Mouse (Mus musculus) frontal cortex, postnatal 14 days (tissue): ENCODE results near the gene Hoxb3.

Experiments used
- DNase-seq, 2 experiments: peaks; one replicate each; pipeline ENCODE4 v3.0.0; 2022; ENCODE audit warnings: low spot score in 2 of 2

Gene Hoxb3

DNA sequence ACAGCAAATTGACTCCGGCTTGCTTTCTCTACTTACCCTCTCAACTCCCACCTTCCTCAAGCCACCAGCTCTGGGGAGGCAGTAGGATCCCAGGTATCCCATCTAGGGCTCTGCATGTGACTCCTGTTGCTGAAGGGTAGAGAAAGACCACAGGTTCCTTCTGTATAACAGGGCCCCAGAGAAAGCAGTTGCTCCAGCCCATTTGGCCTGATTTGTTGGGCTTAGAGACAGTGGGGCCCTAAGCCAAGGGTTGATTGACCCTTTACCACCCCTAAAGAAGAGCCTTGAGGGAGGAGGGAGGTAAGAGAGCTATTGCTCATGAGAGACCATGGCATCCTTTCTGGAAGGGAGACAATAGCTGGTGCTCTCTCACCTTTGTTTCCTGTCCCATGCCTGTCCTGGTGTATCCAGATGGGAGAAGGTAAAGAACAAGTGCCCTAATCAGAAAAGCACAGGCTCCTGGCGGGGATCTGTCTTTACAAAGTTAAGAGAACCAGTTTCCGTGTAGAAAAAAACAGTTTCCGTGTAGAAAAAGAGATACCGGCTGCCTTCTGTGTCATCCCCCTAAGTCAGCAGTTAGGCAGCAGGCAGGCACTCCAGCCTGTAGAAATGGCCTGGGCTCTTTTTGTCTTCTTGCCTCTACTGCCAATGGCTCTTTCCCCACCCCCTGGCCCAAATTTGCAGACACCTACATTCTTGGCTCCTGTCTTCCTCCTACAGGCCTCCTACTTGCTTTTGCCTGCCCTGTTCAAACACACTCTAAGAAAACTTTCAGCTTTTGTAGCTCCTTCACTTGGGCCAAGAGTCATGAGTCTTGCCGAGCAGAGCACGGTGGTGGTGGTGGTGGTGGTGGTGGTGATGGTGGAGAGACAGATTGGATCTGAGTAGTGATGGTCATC, 16.1 kb downstream of the Hoxb3 start:
- no peak for DNase-seq

DNA sequence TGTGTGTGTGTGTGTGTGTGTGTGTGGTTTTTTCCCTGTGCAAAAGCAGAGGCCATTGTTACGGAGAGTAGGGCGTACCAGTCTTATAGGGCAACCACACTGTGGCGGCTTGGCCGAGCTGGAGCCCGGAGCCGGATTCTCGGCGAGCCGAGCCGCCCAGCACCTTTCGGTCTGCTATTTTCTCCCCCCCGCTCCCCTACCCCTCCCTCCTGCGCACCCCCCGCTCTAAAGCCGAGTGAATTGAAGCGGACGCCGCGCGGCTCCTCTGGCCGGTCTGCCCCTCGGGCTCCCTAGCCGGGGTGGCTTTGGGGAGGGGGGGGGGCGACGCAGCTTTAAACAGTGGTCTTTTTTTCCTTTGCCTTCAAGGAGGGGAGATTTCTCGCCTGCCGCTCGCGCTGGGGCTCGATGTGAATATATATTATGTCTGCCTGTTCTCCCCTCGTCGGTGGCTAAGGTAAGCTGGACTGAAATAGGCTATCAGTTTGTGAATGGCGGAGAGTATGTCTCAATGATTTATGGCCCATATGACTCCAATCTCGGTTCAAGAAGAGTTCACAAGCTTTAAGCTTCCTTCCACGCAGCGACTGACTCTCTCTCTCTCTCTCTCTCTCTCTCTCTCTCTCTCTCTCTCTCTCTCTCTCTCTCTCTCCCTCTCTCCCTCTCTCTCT, 17.7 kb downstream of the Hoxb3 start:
- no peak for DNase-seq

DNA sequence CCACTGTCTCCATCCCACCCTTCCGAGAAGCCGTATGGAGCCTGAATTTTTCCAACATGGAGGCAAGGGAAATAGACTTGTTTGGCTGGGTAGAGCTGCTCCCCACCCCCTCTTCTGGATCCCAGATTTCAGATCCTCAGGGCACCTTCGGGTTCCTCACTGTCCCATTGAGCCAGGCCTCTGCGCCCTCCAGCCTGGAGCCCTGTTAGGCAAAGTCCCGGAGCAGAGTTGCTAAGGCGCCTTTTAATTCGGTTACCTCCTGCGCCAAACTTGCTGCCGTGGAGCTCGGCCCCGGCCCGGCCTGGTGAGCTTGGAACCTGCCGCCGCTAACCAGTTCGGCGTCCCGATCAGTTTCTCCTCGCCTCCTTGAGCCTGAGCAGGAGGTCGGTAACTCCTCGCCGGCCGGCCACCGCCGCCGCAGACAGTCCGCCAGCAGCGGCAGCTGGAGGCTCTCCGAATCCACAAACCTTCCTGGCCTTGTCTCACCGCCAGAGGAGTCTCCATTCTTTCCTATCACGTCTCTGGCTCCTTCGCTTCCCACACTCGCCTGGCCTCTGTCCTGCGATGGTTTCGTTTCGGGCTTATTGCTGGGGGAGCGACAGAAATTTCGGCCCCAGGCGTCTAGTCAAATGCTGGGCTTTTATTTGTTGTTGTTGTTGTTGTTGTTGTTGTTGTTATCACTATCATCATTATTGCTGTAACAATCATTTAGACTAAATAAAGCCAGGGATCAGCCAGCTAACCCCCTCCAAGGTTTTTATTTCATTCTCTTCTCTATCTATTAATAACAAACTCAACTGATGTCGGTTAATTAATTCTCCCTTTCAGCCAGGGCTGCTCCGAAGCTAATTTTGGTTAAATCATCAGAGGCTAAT, 18.8 kb downstream of the Hoxb3 start:
- DNase-seq, result no peak

DNA sequence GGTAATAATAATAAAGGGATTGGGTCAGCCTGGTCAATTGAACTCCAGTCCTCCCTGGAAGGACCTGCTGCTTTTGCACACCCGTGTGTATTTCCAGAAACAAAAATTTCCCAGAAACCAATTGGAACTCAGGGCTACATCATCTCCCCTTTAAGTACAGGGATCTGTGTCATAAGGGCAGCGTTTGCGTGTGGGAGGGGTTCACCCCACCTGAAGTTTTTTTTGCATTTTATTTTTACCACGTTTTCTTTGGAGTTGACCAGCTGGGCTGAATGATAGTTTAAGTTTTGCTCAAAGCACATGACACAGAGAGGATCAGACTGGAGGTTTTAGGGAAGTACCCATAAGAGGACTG, 19.4 kb downstream of the Hoxb3 start:
- DNase-seq, result no peak

DNA sequence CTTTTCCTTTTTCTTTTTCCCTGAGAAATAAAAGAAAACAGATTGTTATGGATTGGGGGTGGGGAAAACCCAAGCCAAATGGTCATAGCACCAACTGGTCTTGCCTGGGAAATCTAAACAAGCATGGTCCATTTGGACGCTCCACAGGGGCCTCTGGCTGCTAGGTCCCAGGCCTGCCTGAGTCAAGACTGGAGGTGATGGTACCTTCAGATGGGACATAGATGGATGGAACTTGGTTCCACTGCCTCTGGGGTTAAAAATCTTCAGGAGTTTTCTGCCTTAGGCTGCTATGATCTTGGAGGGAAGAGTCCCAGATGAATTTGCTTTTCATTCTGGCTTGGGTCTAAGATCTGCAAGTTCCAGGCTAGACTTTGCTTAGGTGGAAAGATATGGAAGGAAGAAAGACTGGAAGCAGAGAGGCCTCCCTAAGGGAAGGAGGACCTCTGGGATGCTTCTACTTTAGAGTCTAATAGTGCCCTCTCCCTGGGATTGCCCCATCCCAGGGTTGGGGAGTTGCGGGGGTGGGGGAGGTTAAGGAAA, 20.1 kb downstream of the Hoxb3 start:
- no peak for DNase-seq

DNA sequence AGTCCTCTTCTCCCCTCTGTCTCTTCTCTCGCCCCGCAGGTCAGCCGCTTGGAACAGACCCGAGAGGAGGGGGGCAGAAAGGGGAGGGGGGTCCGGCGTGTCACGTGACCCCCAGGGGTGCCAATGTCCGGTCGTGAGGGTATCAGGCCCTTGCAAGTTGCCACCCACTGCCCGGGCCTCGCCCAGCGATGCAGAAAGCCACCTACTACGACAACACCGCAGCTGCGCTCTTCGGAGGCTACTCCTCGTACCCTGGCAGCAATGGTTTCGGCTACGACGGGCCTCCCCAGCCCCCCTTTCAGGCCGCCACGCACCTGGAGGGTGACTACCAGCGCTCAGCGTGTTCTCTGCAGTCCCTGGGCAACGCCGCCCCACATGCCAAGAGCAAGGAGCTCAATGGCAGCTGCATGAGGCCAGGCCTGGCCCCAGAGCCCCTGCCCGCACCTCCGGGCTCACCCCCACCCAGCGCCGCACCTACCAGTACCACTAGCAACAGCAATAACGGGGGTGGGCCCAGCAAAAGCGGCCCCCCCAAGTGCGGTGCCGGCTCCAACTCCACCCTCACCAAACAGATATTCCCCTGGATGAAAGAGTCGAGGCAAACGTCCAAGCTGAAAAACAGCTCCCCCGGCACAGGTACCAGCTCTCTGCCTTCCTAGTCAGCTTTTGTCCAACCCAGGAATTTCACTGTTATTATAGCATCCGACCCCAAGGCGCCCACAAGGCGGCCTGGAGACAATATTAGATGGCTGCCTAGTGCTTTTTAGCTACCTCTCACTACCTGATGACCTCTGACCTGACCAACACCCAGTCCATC, 21.1 kb downstream of the Hoxb3 start:
- no peak for DNase-seq

DNA sequence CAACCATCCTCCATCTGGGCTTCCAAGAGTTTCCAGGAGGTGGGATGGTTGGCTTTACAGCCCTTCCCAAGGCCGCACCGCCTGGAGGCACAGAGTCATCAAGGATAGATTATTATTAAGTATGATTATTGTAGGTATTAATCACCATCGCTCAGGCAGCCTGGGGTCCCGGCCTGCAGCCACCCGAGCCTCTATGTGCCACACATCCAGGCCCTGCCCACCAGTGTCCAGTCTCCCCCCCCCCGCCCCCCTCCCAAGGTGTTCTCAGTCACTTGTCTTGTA, 21.7 kb downstream of the Hoxb3 start:
- DNase-seq, result no peak

DNA sequence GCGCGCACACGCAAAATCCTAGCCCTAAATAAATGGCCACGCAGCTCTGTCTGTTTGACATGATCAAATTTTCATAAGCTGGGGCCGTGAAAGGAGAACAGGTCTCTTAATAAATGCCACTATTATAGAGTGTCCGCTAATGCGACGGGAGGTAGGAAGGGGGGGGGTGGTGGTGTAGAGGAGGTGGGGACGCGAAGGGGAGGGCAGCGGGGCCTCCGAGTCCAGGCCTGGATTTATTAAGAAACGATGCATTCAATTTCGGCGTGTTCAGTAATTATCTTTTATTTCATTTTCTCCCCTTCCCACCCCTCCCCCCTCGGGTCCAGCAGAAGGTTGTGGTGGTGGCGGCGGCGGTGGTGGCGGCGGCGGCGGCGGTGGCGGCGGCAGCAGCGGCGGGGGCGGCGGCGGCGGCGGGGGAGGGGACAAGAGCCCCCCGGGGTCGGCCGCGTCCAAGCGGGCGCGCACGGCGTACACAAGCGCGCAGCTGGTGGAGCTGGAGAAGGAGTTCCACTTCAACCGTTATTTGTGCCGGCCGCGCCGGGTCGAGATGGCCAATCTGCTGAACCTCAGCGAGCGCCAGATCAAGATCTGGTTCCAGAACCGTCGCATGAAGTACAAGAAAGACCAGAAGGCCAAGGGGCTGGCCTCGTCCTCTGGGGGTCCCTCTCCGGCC, 22.2 kb downstream of the Hoxb3 start:
- no peak for DNase-seq

DNA sequence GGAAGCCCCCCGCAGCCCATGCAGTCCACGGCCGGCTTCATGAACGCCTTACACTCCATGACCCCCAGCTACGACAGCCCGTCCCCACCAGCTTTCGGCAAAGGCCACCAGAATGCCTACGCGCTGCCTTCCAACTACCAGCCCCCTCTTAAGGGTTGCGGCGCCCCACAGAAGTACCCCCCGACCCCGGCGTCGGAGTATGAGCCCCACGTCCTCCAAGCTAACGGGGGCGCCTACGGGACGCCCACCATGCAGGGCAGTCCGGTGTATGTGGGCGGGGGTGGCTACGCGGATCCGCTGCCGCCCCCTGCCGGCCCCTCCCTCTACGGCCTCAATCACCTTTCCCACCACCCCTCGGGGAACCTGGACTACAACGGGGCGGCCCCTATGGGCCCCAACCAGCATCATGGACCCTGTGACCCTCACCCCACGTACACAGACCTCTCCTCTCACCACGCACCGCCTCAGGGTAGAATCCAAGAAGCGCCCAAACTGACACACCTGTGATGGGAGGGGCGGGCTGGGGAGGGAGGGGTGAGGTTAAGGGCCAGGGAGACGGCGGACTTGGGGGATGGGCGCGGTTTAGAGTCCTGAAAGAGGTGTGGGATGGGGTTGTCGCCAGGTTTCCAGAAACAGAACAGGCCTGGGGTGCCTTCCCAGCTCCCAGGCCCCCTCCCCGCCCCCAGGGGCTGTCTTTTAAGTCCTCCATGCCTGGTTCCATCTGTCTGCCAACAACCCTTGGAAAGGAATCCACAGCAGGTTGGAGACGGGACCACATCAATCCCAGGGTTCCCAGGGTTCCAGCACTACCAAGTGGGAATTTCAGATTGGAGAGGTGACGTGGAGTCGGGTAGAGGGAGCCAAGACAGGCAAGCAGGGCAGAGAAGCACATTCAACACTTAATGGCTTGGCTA, 23.0 kb downstream of the Hoxb3 start:
- no peak for DNase-seq

DNA sequence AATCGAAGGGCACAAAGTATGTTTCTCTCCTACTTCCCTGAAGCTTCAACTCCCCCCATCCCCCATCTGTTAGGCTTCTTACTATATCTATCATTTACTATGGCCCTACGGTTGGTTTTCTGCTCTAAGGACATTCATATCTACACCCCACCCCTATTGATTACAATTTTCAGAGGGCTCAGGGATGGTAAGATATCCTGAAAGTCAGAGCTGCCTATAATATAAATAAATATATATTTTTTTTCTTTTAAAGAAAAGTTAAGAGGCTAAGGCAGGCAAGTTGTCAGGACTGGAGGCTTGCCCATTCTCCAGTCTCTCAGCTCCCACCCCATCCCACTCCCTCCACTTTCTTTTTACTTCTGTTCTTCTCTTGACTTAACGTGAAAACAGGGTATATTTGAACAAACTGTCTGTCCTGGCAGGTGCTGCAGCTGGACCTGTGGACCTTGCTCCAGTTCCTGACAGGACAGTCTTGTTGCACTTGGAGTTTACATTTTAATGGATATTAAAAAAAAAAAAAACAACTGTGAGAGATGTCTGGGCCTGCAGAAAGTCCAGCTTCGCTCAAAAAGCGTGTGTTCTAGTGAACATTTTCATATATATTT, 23.9 kb downstream of the Hoxb3 start:
- no peak for DNase-seq

DNA sequence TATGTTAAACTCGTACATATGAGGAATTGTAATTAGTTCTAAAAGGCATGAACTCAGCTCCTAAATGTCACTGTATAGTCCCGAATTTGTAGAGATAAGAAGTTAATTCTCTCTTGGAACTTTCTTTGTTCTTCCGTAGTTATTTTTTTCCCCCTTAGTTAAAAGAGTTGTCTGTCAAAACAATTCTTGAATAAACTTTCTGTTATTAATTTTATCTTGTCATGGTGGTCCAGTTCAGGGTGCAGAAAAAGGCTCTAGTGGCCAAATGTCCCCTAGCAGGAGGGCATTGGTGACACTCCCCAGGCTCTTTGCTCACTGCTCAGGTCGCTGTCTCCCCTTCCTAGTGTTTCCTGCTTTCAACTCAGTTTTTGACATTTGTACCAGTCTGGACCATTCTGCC, 24.6 kb downstream of the Hoxb3 start:
- no peak for DNase-seq

DNA sequence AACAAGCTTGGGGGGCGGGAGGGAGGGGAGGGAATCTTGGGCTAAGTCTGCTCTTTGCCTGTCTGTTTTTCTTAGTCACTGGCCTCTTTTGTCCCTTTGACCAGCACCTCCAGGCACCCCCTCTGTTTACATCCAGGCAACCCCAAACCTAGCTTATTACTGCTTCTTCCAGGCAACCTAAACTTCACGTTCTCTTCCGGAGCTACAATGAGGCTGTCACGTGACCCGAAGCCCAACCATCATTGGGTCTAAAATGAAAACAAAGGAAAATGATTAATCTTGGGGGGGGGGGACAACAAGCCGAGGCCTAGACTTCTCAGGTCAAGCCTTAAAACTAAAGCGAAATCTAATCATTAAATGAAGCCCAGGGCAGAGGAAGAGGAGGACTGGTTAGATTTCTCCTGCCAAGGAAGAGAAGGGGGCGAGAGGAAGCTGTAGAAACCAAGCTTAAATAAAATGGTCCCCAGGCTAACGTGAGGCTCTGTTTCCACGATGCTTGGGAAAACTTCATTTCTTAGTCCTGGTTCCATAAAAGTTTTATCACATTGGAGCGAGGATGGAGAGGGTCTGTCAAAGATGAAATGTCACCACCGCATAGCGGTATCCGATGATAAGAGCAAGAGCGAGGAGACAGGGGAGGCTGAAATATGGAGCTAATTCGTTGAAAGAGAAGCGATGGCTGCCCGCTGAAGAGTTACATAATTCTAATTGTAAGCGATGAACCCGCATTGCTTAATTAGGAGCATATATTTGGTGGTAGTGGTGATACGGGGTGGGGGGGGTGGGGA, 25.2 kb downstream of the Hoxb3 start:
- DNase-seq, result no peak

DNA sequence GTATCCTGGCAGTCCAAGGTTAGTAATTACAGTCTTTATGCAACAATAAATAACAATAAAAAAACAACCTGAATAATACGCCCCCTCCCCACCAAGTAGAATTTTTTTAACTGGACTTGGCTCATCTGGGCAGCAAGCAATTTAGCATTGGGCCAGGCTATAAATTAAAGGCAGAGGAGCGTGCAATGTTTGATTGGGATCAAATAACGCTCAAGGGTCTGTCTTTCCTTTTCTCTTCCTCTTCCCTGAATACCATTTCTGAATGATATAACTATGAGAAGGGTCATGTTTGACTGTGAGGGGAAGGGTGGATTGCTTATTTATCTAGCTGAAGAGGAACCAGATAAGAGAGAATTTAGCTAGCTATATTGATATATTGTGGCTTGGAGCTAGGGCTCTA, 25.9 kb downstream of the Hoxb3 start:
- DNase-seq, result no peak

DNA sequence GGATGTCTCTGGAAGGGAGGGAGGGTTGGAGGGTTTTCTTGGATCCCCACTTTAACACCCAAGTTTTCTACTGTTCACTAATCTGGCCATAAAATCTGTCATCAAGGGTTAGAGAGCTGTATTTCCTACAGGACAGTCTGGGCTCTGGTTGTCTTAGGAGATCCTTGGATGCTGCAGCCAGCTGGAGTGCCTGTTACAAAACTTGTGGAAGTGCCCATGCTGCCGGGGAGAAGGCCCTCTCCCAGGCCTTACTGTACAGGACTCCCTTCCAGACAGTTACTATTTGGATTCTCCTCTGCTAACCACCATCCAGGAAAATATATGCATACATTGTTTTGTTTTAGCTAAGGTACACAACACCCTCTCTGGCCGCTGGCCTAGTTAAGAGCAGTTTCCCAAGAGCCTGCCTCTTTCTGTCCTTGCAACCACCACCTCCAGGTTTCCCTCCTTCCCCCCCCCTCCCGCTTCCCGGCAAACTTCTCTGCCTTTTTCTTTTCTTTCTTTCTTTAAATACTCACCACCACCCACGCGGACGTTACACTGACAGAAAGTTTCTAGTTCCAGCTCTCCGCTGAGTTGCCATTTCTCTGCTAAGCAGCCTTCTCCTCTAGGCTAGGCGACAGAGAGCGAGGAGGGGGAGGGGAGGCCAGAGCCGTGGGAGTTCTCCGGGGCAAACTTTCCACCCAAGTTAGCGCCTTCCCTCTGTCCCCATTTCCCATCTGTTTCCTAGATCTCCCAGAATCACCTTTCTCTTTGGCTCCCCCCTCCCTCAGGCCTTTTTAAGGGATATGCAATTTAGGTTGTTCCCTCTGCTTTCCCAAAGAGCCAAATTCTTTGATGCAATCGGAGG, 26.6 kb downstream of the Hoxb3 start:
- no peak for DNase-seq

DNA sequence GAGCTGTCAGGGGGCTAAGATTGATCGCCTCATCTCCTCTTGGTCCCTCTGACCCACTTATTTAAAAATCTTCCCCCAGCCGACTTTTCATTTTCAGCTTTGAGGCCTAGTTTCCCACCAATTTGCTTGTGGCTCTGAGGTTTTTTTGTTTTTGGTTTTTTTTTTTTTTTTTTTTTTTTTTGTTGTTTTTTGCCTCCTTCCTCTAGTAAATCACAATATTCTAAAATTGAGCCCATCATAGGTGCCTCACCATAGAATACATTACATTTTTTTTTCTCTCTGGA, 27.2 kb downstream of the Hoxb3 start, which contains the start of gene Hoxb2:
Hoxb2 (plus strand) TSS at position 185 of the 284 bp plus-strand sequence.
- DNase-seq, result no peak

DNA sequence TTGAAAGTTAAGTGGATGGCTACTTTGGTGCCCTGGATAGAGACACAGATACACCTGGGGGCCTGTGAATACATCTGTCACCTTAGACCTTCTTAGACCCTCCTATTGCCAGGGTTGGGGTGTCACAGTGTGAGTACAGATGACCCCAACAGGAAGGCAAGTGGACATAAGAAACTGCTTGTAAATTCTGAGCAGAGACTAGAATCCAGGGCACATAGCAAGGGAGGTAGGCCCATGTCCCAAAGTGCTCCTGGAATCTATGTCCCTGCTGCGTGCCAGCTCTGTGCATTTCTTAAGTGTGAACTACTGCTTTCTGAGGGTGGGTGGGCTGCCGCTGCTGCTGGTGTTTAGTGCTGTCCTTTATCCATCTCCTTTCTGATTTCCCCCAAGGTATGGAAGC, 27.7 kb downstream of the Hoxb3 start:
- DNase-seq, result no peak

DNA sequence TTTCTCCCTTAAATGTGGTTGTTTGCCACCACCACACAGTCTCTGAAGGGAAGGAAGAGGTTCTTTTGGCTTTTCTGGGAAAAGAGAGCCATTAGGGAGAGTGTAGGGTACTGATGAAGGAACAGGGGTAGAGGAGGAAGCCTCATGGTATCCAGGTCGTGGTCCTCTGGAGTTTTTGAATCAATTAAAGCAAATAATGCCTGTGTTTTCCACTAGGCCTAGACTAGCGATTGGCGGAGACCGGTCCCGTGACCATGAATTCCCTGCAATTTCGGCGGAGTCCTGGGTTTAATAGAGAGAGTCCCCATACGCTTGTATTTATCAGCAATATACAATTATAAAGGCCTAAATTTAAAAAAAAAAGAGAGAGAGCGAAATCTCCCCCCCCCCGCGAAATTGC, 28.2 kb downstream of the Hoxb3 start:
- DNase-seq, result no peak

DNA sequence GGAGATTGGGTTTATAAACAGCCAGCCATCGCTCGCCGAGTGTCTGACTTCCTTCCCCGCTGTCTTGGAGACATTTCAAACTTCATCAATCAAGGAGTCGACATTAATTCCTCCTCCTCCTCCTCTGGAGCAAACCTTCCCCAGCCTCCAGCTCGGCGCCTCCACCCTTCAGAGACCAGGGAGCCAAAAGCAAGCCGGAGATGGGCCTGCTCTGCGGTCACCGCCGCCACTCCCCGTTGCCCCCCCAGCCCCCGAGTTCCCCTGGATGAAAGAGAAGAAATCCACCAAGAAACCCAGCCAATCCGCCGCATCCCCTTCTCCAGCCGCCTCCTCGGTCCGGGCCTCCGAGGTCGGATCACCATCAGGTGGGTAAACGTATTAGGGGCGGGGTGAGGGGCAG, 28.7 kb downstream of the Hoxb3 start:
- DNase-seq, result no peak
